Mouse (Mus musculus) Patski (cell line): ENCODE results near the gene 2310034C09Rik. TPM values are rescaled to one million over a fixed set of nuclear protein-coding genes. Genes with fewer than 3 reads are reported as not detected.
"Not testable (repeated sequence)": the region's sequence is repeated elsewhere in the genome, so short reads cannot be mapped to it uniquely, and the experiment has no call there.

Source experiments
- ATAC-seq: fragments of 100-300 bp; one replicate; pipeline ENCODE4 v1.8.0; 2021
- CTCF ChIA-PET: fragments of 350-600 bp; sonication (Branson Sonifier 250); formaldehyde crosslinking; loops from one replicate; lab custom pipeline; 2022; ENCODE audit warnings: inconsistent platforms; lab: Charles Lee
- POLR2A ChIA-PET: fragments of 350-600 bp; sonication (Branson Sonifier 250); formaldehyde crosslinking; loops from one replicate; lab custom pipeline; 2022; ENCODE audit warnings: antibody characterized with exemption, inconsistent platforms; lab: Charles Lee
- DNase-seq: peaks from one replicate; pipeline ENCODE4 v3.0.0-alpha.2; 2011; ENCODE audit warnings: low read depth, low spot score
- H3K27me3 ChIP-seq: fragments of 371-371 bp; one replicate; pipeline ENCODE4 v1.5.1; 2021
- CTCF ChIP-seq: fragments of 100-300 bp; IDR thresholded peaks from one replicate; pipeline ENCODE4 v1.5.1; 2021
- in situ Hi-C: fragments of 300-500 bp; cut with MboI; formaldehyde crosslinking; loops from 3 replicates; pipeline ENCODE4 v1.11.1; 2018; ENCODE audit warnings: low pct_unique_long_range_greater_than_20kb, mixed read lengths
- polyA plus RNA-seq: library from polyadenylated mRNA; unstranded; gene quantifications from one replicate; pipeline ENCODE4 v1.2.3, GENCODE M21; 2021

2310034C09Rik gene
- polyA plus RNA-seq: not detected

GRCm38 (mm10) chr16:88758547-88758946, at the start of gene 2310034C09Rik:
Gene 2310034C09Rik, plus strand, starts transcription at chr16:88758847.
- CTCF ChIA-PET, ATAC-seq, H3K27me3 ChIP-seq, DNase-seq, POLR2A ChIA-PET, in situ Hi-C loops: not testable (repeated sequence)

GRCm38 (mm10) chr16:88710757-88711156, 47.9 kb upstream of the 2310034C09Rik start:
- in situ Hi-C loops: no loop called here
- POLR2A ChIA-PET: no interaction called here
- DNase-seq: no peak
- CTCF ChIA-PET: interaction anchor here (1.4 kb wide), 1 partner anchor 16 kb away, joined by 3 read pairs; no protein-coding TSS in a partner anchor
- TF ChIP-seq CTCF: peak; percentile 36
- peaks cover 9% of the 10 kb centered on the region for H3K27me3 ChIP-seq
- peak; percentile 95 for ATAC-seq

- no peak for DNase-seq
- CTCF ChIA-PET: interaction anchor here (1.4 kb wide), 1 partner anchor 17 kb away, joined by 3 read pairs; no protein-coding TSS in a partner anchor
- no peak for ATAC-seq
- TF ChIP-seq CTCF: peak; percentile 28
- POLR2A ChIA-PET: no interaction called here
- in situ Hi-C loops: no loop called here
- H3K27me3 ChIP-seq: peaks cover 9% of the 10 kb centered on the region
Observed at GRCm38 (mm10) chr16:88711245-88711644, 47.4 kb upstream of the 2310034C09Rik start.

GRCm38 (mm10) chr16:88716549-88716948, 42.1 kb upstream of the 2310034C09Rik start:
- POLR2A ChIA-PET: no interaction called here
- no peak for TF ChIP-seq CTCF

GRCm38 (mm10) chr16:88720031-88720430, 38.6 kb upstream of the 2310034C09Rik start:
- in situ Hi-C loops: no loop called here
- POLR2A ChIA-PET: no interaction called here
- no peak for TF ChIP-seq CTCF
- CTCF ChIA-PET: no interaction called here
- DNase-seq (no peak), ATAC-seq (no peak)
- H3K27me3 ChIP-seq: no peaks in the 10 kb centered on the region

More at GRCm38 (mm10) chr16:88716549-88716948, 42.1 kb upstream of the 2310034C09Rik start:
- in situ Hi-C loops: no loop called here
- peaks cover 3% of the 10 kb centered on the region for H3K27me3 ChIP-seq
- DNase-seq: no peak
- CTCF ChIA-PET: no interaction called here
- no peak for ATAC-seq

- CTCF ChIA-PET: no interaction called here
- peaks cover 9% of the 10 kb centered on the region for H3K27me3 ChIP-seq
- in situ Hi-C loops: no loop called here
- ATAC-seq (no peak), DNase-seq (no peak)
- no peak for TF ChIP-seq CTCF
- POLR2A ChIA-PET: no interaction called here
Observed at GRCm38 (mm10) chr16:88728812-88729275, 29.8 kb upstream of the 2310034C09Rik start, which contains the start of gene Krtap13-1. Gene Krtap13-1, plus strand, starts transcription at chr16:88728862.

GRCm38 (mm10) chr16:88735391-88735790, 23.3 kb upstream of the 2310034C09Rik start:
- CTCF ChIA-PET: no interaction called here
- H3K27me3 ChIP-seq: peaks cover 16% of the 10 kb centered on the region
- ATAC-seq (no peak), DNase-seq (no peak)
- in situ Hi-C loops: no loop called here
- POLR2A ChIA-PET: no interaction called here
- no peak for TF ChIP-seq CTCF

- peaks cover 17% of the 10 kb centered on the region for H3K27me3 ChIP-seq
- ChIA-PET CTCF (no interaction called here), POLR2A (no interaction called here)
- no peak for TF ChIP-seq CTCF
- no peak for ATAC-seq
- DNase-seq: peak; percentile 20
- in situ Hi-C loops: no loop called here
Observed at GRCm38 (mm10) chr16:88744750-88745340, 13.8 kb upstream of the 2310034C09Rik start.

GRCm38 (mm10) chr16:88747943-88748342, 10.7 kb upstream of the 2310034C09Rik start:
- no peak for TF ChIP-seq CTCF
- ChIA-PET CTCF (interaction anchor here (1.7 kb wide), 1 partner anchor 9 kb away, joined by 4 read pairs; no protein-coding TSS in a partner anchor), POLR2A (no interaction called here)
- in situ Hi-C loops: no loop called here
- ATAC-seq: no peak
- DNase-seq: no peak
- H3K27me3 ChIP-seq: peaks cover 23% of the 10 kb centered on the region

- peaks cover 25% of the 10 kb centered on the region for H3K27me3 ChIP-seq
- in situ Hi-C loops, POLR2A ChIA-PET, ATAC-seq, CTCF ChIA-PET, DNase-seq: not testable (repeated sequence)
Observed at GRCm38 (mm10) chr16:88751535-88751934, 7.1 kb upstream of the 2310034C09Rik start, which contains the start of gene Krtap13. Gene Krtap13, minus strand, starts transcription at chr16:88751635.

GRCm38 (mm10) chr16:88774106-88774505, 15.5 kb downstream of the 2310034C09Rik start, which contains the start of gene 2310057N15Rik:
Gene 2310057N15Rik, minus strand, starts transcription at chr16:88774206.
- DNase-seq: no peak
- TF ChIP-seq CTCF: no peak
- CTCF ChIA-PET: no interaction called here
- POLR2A ChIA-PET: no interaction called here
- ATAC-seq: no peak
- H3K27me3 ChIP-seq: no peaks in the 10 kb centered on the region
- in situ Hi-C loops: no loop called here
